Mouse (Mus musculus) liver, embryonic 14.5 days (tissue): ENCODE data around the gene Tal1. TPM values are rescaled to one million over a fixed set of nuclear protein-coding genes. Genes with fewer than 3 reads are reported as not detected.

Experiments used
- ATAC-seq: fragments of 200-750 bp; cut with Nextera tagmentation; 2 replicates; pipeline ENCODE4 v1.8.0; 2017; ENCODE audit warnings: moderate number of reproducible peaks, mild to moderate bottlenecking, moderate library complexity; ENCODE audit not compliant: insufficient read depth
- DNase-seq, 3 experiments: peaks; one replicate each; pipeline ENCODE4 v3.0.0-alpha.2; 2012 to 2013; ENCODE audit warnings: low read depth in 3 of 3, low spot score in 3 of 3
- H3K27ac ChIP-seq: fragments of 300-500 bp; sonication (generic); 2 replicates; pipeline ENCODE4 v1.5.1; 2014; ENCODE audit warnings: moderate library complexity, mild to moderate bottlenecking, control low read depth, inconsistent platforms
- H3K27me3 ChIP-seq: fragments of 300-500 bp; sonication (generic); 2 replicates; pipeline ENCODE4 v1.6.1; 2014; ENCODE audit warnings: mild to moderate bottlenecking, low read length, moderate library complexity; ENCODE audit not compliant: control insufficient read depth, insufficient read depth
- H3K36me3 ChIP-seq: fragments of 300-500 bp; sonication (generic); replicated peaks from 2 replicates; pipeline ENCODE4 v1.6.1; 2014; ENCODE audit warnings: low read depth; ENCODE audit not compliant: control insufficient read depth, insufficient read depth
- H3K4me1 ChIP-seq, 2 experiments: fragments of 200-500 bp in 1 of 2; fragments of 300-500 bp in 1 of 2; sonication (generic) in 1 of 2; replicated peaks; 2 replicates each; pipeline ENCODE4 v1.6.1; 2012 to 2014; ENCODE audit warnings: antibody characterized with exemption in 1 of 2, inconsistent platforms in 1 of 2, low read length in 1 of 2; ENCODE audit not compliant: control insufficient read depth in 2 of 2, insufficient read depth in 2 of 2
- H3K4me2 ChIP-seq: fragments of 300-500 bp; sonication (generic); 2 replicates; pipeline ENCODE4 v1.6.1; 2014; ENCODE audit warnings: low read depth, mild to moderate bottlenecking, control low read depth, moderate library complexity
- H3K4me3 ChIP-seq, 2 experiments: fragments of 200-500 bp in 1 of 2; fragments of 300-500 bp in 1 of 2; sonication (generic) in 1 of 2; 2 replicates each; pipeline ENCODE4 v1.5.1; 2012 to 2014; ENCODE audit warnings: low read depth in 2 of 2, low read length in 2 of 2, mild to moderate bottlenecking in 2 of 2, control low read depth in 1 of 2, inconsistent platforms in 1 of 2, moderate library complexity in 1 of 2; ENCODE audit not compliant: insufficient read depth in 1 of 2
- H3K9ac ChIP-seq: fragments of 300-500 bp; sonication (generic); replicated peaks from 2 replicates; pipeline ENCODE4 v1.6.1; 2014; ENCODE audit warnings: mild to moderate bottlenecking, control low read depth, moderate library complexity
- H3K9me3 ChIP-seq: fragments of 300-500 bp; sonication (generic); 2 replicates; pipeline ENCODE4 v1.6.1; 2016; ENCODE audit warnings: low read length, mixed read lengths; ENCODE audit not compliant: control insufficient read depth
- CTCF ChIP-seq: IDR thresholded peaks from 2 replicates; pipeline ENCODE4 v1.5.1; 2016; ENCODE audit warnings: antibody characterized with exemption, low read depth, control low read depth
- EP300 ChIP-seq: IDR thresholded peaks from 2 replicates; pipeline ENCODE4 v1.6.1; 2016; ENCODE audit warnings: antibody characterized with exemption, low read depth
- WGBS: fragments of 180-500 bp; shearing (Covaris S2); extraction: QIAGEN DNeasy Blood & Tissue Kit; methylation state at CpG from one replicate; pipeline ENCODE4 v1.1.7; 2014; ENCODE audit not compliant: insufficient replicate concordance; 5-methylcytosine and 5-hydroxymethylcytosine counted together
- polyA plus RNA-seq, 2 experiments: library from polyadenylated mRNA; depleted of rRNA in 1 of 2; stranded (reverse) in 1 of 2; unstranded in 1 of 2; fragments of >200 nt; fragmentation: Nextera tagmentation in 1 of 2; extraction: Ambion mirVana in 1 of 2; gene quantifications; 2 replicates each; pipeline versions ENCODE4 v1.2.1 to v1.2.3; 2012 to 2014

The Tal1 gene
- polyA plus RNA-seq, 2 experiments: 55.6 to 74.7 TPM

DNA sequence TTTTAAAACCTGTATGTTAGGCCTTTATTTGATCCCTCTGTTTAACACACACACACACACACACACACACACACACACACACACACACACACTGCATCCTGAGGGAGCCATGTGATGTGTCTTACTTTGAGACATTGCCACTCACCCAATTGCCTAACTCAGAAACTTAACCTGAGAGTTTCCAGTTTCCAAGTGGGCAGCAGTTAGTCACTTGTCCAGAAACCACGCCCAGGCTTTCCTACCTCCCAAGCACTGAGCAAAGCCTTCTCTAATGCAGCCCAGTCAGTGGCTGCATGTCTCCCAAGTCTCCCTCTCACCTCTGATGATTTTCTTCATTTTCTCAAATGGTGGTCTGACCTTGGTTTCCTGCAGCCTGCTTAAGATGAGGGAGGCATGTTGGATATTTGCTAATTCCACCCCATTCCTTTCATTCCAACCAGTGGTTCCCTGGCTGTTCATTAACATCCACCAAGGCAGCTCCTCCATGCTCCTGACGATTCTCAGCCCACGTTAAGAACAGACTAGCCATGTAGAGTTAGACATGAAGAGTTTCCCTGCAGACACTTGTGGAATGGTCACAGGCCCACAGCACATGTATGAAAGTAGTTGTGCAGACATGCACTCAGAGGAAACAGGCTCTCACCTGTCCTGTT lies 30.7 kb downstream of the Tal1 start:
- no peak overlapping the region for H3K9ac ChIP-seq
- H3K9me3 ChIP-seq: no peaks in the 10 kb centered on the region
- WGBS: 48% methylated on average over 3 of the region's 3 CpGs
- no peak overlapping the region; the same call in 1 of the 2 replicates for H3K27ac ChIP-seq
- ATAC-seq: no peak
- DNase-seq: no peak
- H3K4me1 ChIP-seq: peaks cover 23 to 46% of the 10 kb centered on the region in 2 experiments
- no peaks in the 10 kb centered on the region for H3K27me3 ChIP-seq
- H3K36me3 ChIP-seq: no peaks in the 10 kb centered on the region
- no peak overlapping the region for H3K4me3 ChIP-seq
- TF ChIP-seq EP300: no peak
- TF ChIP-seq CTCF: no peak
- H3K4me2 ChIP-seq: no peak overlapping the region

DNA sequence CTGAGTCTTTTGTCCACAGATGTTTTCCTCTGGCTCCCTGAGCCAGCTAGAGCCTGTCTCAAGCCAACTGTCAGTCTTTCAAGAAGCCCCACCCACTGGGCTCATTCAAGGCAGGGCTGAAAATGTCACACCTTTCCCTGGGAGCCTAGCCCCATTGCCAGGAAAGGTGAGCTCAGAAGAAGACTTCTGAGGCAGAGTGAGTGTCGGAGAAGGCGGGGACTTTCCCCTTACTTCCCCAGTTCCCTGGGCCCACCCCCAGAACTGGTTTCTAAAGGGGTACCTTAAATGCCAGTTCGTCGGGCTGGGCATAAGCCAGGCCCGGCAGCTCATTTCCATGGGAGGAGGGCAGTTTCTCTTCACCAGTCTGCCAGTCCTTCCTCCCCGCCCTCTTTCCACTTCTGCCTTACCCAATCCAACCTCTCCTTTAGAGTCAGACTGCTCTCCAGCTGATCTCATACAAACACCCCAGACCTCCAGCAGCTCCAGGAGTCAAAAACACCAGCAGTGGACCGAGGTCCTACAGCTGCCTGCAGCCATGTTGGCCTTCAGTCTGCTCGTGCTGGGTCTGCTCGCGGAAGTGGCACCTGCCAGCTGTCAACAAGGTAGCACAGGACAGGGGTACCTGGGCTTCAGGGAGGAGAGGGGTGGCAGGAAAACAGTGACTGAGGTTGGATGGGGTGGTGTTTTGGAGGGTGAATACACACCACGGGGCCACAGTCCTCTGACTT lies 32.5 kb downstream of the Tal1 start, which contains the start of gene Pdzk1ip1:
Pdzk1ip1 (plus strand) TSS at position 98 of the 728 bp plus-strand sequence.
- no peaks in the 10 kb centered on the region for H3K9me3 ChIP-seq
- peak within 1 kb of the TSS; percentile 60 for H3K27ac ChIP-seq
- WGBS: 38% methylated on average over 11 of the region's 11 CpGs
- H3K4me3 ChIP-seq: peak within 1 kb of the TSS; percentile 19 to 48
- ATAC-seq (peak; percentile 69), DNase-seq (no peak)
- no peaks in the 10 kb centered on the region for H3K27me3 ChIP-seq
- H3K36me3 ChIP-seq: no peaks in the 10 kb centered on the region
- TF ChIP-seq CTCF (no peak), EP300 (no peak)
- peak within 1 kb of the TSS; percentile 23 for H3K4me2 ChIP-seq
- peak within 1 kb of the TSS; percentile 19 for H3K9ac ChIP-seq
- H3K4me1 ChIP-seq: peaks cover 34 to 65% of the 10 kb centered on the region in 2 experiments

DNA sequence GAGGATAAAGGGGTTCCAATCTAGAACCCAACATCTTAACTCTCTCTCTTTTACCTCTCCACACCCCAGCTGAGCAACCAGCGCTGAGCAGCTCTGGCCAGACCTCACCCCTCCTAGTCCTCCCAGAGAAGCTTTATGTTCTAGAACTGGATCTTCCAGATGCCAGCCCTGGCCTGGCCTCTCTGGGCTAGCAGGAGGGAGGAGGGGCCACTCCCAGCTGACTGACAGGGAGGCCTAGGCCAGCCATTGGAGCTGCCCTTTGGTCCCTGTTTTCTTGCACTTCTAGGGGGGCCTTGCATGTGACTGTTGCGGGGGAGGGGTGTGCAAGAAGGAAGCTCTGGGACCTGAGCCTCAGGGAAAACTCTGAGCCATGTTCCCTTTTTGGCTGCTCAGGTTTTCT lies 34.4 kb downstream of the Tal1 start:
- Histone ChIP-seq H3K27me3 (no peaks in the 10 kb centered on the region), H3K9me3 (no peaks in the 10 kb centered on the region), H3K9ac (peak overlapping the region; percentile 14; the same call in 1 of the 2 replicates), H3K27ac (peak overlapping the region; percentile 12; the same call in 1 of the 2 replicates), H3K4me2 (peak overlapping the region; percentile 23), H3K36me3 (no peaks in the 10 kb centered on the region), H3K4me1 (peaks cover 46 to 79% of the 10 kb centered on the region in 2 experiments), H3K4me3 (no peak overlapping the region; a peak in 1 of 4 replicates)
- 52% methylated on average over 2 of the region's 2 CpGs for WGBS
- ATAC-seq (no peak), DNase-seq (no peak)
- TF ChIP-seq CTCF (no peak), EP300 (no peak)

DNA sequence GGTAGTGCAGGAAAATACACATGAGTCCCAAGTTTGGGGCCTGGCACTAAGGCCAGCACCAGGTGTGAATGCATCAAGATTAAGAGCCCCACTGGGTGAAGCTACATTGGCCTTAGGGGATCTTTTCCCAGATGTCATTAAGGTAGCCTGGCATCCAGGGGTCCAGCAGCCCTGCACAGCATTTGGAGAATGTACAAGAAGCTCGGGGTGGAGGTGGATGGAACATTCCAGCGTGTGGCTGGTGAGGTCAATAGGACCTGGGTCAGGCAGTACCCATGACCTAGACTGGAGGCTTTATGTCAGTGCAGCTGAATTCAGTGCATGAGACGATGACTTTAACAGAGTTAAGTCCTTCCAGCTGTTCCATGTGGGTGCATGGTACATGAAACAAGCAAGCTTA lies 35.6 kb downstream of the Tal1 start:
- H3K4me3 ChIP-seq: no peak overlapping the region
- WGBS: 80% methylated on average over 3 of the region's 3 CpGs
- no peak for ATAC-seq
- no peaks in the 10 kb centered on the region for H3K27me3 ChIP-seq
- TF ChIP-seq CTCF (no peak), EP300 (no peak)
- no peak overlapping the region for H3K9ac ChIP-seq
- H3K27ac ChIP-seq: peak overlapping the region; percentile 95
- no peak overlapping the region for H3K4me2 ChIP-seq
- H3K9me3 ChIP-seq: no peaks in the 10 kb centered on the region
- H3K36me3 ChIP-seq: no peaks in the 10 kb centered on the region
- DNase-seq: no peak
- H3K4me1 ChIP-seq: peaks cover 53 to 84% of the 10 kb centered on the region in 2 experiments

DNA sequence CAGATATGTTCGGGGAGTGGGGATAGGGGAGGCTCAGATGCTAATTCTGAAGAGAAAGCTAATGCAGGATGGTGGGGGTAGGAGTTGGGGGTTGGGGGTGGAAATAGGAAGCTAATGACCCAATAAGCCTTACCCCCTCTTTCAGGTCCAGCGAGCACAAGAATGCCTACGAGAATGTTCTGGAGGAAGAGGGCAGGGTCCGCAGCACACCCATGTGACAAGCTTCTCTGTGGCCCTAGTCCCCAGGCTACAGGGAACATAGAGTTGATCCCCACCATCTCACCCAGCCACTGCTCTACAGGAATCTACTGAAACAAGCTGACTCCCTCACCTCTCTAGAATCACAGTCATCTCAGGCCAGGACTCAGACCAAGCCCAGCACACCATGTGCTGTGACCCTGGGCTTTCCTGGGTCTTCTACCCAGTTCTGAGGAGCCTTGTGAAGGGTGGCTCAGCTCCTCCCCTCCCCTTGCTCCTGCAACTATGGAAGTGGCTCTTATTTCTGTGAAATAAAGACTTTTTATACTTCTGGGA lies 37.2 kb downstream of the Tal1 start:
- peak overlapping the region; percentile 3 to 10; a peak in 1 of 4 replicates for H3K4me3 ChIP-seq
- H3K4me2 ChIP-seq: peak overlapping the region; percentile 84
- no peak for DNase-seq
- TF ChIP-seq CTCF: no peak
- TF ChIP-seq EP300: no peak
- no peaks in the 10 kb centered on the region for H3K9me3 ChIP-seq
- no peak for ATAC-seq
- peaks cover 59 to 90% of the 10 kb centered on the region in 2 experiments for H3K4me1 ChIP-seq
- WGBS: 64% methylated on average over 4 of the region's 4 CpGs
- H3K9ac ChIP-seq: peak overlapping the region; percentile 54
- no peaks in the 10 kb centered on the region for H3K27me3 ChIP-seq
- peak overlapping the region; percentile 95 for H3K27ac ChIP-seq
- H3K36me3 ChIP-seq: no peaks in the 10 kb centered on the region
